Mouse (Mus musculus): ENCODE data around the gene Cdc42ep3.

The Cdc42ep3 gene

GRCm38 (mm10) chr17:79354444-79355270 is at the start of gene Cdc42ep3:
Gene Cdc42ep3 (minus strand): TSS chr17:79355091.
- peak; percentile 82 for DNase-seq

DNA sequence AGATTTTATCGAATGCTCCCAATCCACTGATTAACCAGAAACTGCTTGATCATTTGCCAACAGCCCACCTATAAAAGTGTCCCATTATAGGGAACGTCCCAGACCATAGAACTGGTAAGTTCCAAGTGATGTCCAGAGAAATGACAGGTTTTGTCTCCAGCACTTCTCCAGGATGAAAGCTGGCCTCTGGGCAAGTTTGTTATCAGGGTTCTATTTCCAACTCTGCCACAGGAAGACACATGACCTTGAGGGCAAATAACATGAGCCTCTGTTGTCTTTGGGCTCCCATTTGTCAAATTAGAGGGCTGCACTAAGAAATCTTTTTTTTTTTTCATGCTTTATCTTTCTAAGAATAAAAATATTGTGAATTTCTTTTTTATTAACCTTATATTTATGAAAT is 45.5 kb upstream of the Cdc42ep3 start:
- no peak for DNase-seq

- DNase-seq = no peak
These were observed 43.5 kb upstream of the Cdc42ep3 start for GRCm38 (mm10) chr17:79398416-79398815.

DNA sequence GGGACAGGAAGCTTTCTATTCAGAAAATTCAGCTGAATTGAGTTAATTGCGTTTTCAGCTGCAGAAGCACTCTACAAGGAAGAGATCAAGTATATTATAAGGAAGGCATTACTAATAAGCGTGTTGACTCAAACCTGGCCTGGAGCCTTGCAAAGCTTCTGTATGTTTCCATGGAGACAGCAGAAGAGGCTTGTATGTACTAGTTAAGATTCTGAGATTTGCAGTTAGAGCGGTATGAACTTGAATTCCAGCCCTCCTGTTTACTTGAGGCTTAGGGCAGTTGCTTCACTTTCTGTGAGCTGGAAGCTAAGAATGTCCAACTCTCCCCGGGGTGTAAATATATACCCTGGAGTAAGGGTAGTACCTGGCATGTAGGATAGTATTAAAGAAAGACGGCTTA is 39.9 kb upstream of the Cdc42ep3 start:
- DNase-seq = no peak

DNA sequence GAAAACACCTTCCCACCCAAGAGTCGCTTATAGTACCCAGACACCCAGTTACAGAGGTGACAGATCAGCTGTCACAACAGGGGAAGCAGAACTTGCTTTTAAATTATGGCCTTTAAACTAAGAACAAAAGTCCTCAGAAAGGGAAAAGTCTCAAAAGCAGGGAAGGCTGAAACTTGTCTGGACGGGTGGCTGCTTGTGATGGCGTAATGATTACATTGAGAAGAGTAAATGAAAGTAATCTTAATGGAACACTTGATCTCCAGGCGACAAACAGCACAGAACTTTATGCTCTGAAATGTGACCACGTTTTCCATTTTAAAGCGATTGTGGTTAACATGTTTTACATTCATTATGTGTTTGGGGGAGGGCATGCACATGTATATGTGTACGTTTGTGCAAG is 39.0 kb upstream of the Cdc42ep3 start:
- DNase-seq = no peak

GRCm38 (mm10) chr17:79387465-79388066 is 32.7 kb upstream of the Cdc42ep3 start:
- no peak for DNase-seq

DNA sequence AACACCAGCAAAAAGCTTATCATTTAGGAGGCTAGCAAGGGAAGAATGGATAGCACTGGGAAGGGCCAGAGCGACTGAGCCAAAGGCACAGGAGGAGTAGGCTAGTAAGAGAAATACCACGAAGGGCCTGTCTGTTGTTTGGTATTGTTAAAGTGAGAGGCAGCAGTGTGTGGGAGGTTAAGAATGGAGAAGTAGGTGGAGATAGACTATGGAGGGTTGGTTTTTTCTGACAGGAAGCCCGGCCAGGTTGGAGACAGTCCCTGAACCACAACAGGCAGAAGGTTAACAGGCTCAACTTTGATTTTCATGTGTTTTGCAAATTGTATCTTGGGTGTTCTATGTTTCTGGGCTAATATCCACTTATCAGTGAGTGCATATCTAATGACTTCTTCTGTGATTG is 26.6 kb upstream of the Cdc42ep3 start:
- DNase-seq = no peak

DNA sequence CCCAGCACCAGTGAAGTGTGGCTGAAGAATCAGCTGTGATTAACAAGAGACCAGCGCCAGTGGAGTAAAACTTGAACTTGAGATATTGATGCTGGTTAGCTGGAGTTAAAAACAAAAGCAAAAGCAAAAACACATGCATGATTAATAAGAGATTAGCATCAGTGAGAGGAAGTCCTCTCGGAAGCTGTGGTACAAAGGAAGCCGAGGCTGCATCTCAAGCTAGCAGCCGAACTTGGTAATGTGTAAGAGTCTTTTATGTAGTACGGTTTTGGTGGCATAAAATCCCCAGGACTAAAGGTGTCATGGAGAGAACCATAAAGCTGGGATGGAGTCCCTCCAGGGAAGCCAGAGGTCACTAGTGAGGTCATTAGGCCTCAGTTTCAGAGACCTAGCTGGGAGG is 24.3 kb upstream of the Cdc42ep3 start:
- DNase-seq = no peak

- no peak for DNase-seq
These were observed 21.7 kb upstream of the Cdc42ep3 start for GRCm38 (mm10) chr17:79376434-79377210.

- no peak for DNase-seq
These were observed 18.1 kb upstream of the Cdc42ep3 start for GRCm38 (mm10) chr17:79372973-79373372.

DNA sequence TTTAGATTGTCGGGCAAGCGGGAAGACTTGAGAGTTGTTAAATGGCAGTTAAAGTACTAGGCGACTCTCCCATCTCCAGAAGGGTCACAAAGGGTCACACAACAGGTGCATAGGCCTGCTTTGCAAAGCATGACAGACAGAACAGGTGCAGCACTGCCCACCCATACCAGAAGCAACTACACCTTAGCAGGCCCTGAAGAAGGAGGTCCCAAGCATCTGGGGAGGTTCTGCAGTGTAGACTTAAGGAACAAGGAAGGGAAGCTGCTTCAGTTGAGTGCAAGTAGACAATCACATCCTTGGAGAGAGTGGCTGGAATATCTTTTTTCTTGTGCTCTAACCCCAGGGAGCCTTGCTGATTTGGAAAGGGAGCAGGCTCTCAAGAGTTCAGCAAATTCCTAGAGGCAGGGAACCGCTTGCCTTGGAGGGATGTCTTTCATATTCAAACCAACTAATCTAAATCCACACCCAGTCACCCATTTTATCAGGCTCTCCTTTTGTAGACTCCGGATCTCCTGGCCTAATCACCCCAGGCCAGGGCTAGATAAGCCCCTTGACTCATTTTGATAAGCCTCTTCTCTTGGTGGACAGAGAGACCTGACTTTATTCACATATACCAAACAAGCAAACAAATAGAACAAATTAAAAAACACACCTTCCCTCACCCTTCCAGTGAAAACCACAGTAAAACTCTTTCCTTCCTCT is 10.0 kb upstream of the Cdc42ep3 start:
- no peak for DNase-seq

DNA sequence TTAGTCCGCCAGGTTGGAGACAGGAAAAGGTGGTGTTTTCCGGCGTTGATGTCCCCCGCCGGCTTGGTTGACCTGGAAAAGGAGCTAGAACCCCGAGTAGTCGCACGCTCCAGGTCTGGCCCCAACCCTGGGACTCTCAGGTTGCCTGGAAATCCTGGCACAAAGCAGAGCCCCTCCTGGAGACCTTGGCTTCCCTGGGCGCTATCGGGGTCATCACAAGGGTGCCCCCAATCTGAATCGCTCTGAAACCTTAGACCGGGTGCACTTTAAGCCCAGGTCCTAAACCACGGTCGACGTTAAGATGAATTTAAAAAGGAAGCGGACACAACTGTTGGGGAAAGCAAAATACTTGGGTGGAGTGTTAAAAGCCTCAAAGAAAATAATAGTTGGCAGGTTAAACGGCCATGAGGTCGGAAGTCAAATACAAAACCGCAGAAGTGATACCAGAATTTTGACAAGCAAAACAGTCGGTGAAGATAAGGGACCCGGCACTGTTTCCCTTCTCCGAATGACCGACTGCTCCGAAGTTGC is 1.2 kb upstream of the Cdc42ep3 start:
- DNase-seq = peak; percentile 36

DNA sequence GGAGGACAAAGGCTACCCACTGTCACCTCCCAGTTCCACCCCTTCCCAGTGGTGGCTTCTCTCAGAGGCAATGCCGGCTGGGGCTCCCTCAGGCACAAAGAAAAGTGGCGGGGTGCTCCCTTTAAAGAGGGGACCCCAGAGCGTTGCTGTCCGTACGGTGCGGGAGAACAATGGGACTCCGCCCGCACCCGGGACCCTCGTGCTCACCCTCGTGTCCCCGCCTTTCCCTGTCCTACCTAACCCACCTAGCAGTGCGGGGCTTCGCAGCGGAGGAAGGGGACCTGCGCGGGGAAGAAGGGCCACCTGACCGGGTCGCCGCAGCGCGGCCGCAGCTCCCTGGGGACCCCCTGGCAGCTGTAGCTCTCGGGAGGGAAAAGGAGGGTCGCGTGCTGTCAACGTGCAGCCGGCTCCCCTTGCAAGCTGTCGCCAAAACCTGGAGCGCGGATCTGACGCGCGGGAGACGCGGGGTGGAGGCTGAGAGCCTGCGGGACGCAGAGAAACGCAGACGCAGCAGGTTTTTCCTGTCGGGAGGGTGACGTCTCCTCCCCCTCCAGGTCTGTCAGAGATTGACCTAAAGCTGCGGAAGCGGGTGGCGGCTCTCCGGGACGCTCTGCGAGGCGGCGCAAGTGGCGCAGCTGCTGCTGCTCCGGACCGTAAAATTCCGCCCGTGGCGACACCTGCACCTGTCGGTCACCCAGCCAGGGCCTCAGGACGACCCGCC is 540 bp upstream of the Cdc42ep3 start:
- peak; percentile 79 for DNase-seq

DNA sequence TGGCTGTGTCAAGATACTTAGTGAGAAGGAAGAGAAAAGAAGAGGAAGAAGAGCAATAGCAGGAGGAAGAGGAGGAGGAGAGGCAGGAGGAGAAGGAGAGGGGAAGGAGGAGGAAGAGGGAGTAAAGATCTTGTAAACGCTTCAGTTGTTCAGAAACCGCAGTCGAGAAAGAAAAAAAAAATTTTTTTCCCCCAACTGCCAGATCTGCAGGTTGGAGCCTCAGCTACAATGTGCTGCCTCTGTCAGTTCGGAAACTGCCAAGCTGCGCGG is 782 bp downstream of the Cdc42ep3 start:
- no peak for DNase-seq

DNA sequence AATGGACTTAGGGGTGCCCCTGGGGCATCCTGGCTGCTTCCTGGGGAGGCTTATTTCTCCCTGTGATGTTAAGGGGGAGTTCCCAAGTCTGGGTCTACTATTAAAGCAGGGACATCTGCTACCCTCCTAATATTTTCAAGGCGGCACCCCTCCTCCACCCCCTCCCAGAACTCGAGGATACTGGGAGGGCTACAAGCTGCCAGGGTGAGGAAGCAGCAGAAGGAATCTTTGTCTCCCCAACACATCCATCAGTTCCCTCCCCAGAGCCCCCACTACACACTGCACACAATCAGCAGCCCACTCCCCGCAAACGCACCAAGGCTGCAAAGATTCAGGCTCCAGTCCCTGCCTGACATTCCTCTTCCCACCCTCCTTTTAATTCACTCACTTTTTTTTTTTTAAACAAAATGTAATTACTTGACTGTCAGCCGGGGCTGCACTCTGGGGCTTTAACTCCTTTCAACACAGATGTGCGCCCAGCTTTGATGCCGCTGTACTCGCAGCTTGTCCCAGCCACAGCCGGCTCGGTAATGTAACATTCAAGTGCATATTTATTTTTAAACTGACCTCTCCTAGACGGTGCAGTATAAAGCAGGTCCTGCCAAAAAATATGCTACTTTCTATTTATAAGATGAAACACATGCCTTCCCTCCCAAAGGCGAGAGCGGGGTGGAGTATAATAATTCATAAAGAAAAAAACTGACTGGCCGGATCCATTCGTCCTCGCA is 1.3 kb downstream of the Cdc42ep3 start:
- peak; percentile 48 for DNase-seq

- no peak for DNase-seq
These were observed 4.1 kb downstream of the Cdc42ep3 start for GRCm38 (mm10) chr17:79350751-79351191.

DNA sequence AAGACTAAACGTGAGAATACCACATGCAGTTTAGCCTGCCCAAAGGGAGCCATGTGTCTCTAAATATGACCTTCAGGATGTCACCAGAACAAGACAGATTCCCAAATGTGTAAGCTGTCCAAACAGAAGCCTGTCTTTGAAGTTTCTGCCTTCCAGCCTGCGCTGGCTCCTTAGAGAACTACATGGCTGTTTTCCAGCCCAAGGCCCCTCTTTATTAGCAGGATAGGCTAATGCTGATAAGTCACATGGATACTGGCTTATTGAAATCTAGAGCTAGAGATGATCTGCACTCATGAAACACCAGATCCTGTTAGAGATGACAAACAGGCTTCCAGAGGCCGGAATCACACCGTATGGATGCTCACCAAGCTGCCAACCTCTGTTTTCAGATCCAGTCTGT is 5.5 kb downstream of the Cdc42ep3 start:
- no peak for DNase-seq

DNA sequence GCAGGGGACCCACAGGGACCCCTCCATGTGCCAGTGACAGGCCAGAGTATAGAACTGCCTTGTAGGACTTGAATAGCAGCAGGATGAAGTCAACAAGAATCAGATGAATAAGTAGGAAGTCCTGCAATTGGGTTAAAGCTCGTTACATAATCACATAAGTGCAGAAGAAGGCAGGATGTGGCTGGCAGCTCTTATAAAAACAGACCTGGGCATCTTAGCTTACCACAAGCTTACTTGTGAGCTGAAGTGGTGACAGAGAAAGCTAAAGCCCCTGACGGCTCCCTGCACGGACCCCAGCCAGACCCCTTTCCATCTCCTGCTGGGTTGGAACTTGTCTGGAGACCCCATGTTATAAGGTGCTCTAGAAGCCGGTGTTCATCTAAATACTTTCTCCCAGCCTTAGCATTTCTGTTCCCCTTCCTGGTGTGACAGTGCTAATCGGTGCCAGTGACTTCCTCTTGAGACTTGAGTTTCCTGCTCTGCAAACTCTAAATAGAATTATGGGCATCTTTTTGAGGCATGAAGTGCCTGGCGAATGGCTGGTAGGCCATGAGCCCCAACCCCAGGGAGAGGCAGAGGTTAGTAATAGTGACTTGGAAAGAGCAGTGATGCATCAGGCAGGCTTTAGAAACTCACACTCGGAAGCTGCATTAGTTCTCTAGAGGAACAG is 6.8 kb downstream of the Cdc42ep3 start:
- no peak for DNase-seq

- DNase-seq = no peak
These were observed 7.6 kb downstream of the Cdc42ep3 start for GRCm38 (mm10) chr17:79347291-79347690.

- DNase-seq = no peak
These were observed 9.7 kb downstream of the Cdc42ep3 start for GRCm38 (mm10) chr17:79345001-79345709.

Measured in thymus, postnatal 14 days (tissue).